Mouse (Mus musculus): Measurements from ENCODE around the gene Stfa2. TPM values are rescaled to one million over a fixed set of nuclear protein-coding genes. Genes with fewer than 3 reads are reported as not detected.
A peak's percentile ranks its signal among the peaks of the same experiment; 100 is the strongest.
"Not testable (repeated sequence)": the region's sequence is repeated elsewhere in the genome, so short reads cannot be mapped to it uniquely, and the experiment has no call there.

Stfa2 gene
- polyA plus RNA-seq (2014; fragmentation: Nextera tagmentation; extraction: Ambion mirVana) = not detected in 2 replicates

DNA sequence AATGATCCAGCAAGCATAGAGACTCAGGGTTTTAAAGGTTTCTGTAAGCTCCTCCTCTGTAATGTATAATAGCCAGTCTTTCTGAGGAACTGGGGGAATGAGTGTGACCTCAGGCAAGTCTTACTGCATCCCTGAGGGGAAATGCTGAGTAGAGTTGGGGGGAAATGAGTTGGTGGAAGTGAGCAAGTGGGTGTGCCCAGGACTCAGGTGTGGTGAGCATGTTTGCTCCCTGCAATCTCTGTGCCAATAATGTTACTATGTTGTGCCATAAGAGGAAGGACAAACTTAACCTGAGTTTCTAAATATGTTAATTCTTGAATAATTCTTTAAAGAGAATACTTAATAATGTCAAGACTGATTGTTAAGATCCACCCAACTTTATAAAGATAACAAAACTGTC is at the start of gene Stfa2:
Gene Stfa2 (minus strand): TSS at position 101 of the 400 bp plus-strand sequence.
- DNase-seq = no peak
- no peaks in the 10 kb centered on the region for H3K27me3 ChIP-seq (ENCODE audit: insufficient read depth, low read length)
- H3K9me3 ChIP-seq (ENCODE audit: low read depth, low read length) = no peaks in the 10 kb centered on the region
- no peaks in the 10 kb centered on the region for H3K4me1 ChIP-seq (ENCODE audit: insufficient read depth)
- no peak for TF ChIP-seq CTCF (IDR thresholded peaks at IDR 0.05; ENCODE audit: low read depth)
- ATAC-seq (ENCODE audit: insufficient read depth) = no peak
- no peak within 1 kb of the TSS for H3K4me3 ChIP-seq (ENCODE audit: low read depth, low read length)
- no peaks in the 10 kb centered on the region for H3K36me3 ChIP-seq (ENCODE audit: insufficient read depth)
- no peak within 1 kb of the TSS for H3K9ac ChIP-seq
- no peak within 1 kb of the TSS for H3K27ac ChIP-seq (ENCODE audit: low read depth)
- H3K4me2 ChIP-seq = no peak within 1 kb of the TSS

- H3K4me3 ChIP-seq (ENCODE audit: low read depth, low read length) = no peak within 1 kb of the TSS
- no peaks in the 10 kb centered on the region for H3K36me3 ChIP-seq (ENCODE audit: insufficient read depth)
- 73% methylated on average over 4 of the region's 4 CpGs for WGBS
- H3K4me1 ChIP-seq (ENCODE audit: insufficient read depth) = no peaks in the 10 kb centered on the region
- TF ChIP-seq CTCF (IDR thresholded peaks at IDR 0.05; ENCODE audit: low read depth) = no peak
- H3K27ac ChIP-seq (ENCODE audit: low read depth) = no peak within 1 kb of the TSS
- H3K4me2 ChIP-seq = no peak within 1 kb of the TSS
- no peak within 1 kb of the TSS for H3K9ac ChIP-seq
- ATAC-seq (ENCODE audit: insufficient read depth) (no peak), DNase-seq (no peak)
- H3K27me3 ChIP-seq (ENCODE audit: insufficient read depth, low read length) = no peaks in the 10 kb centered on the region
- no peaks in the 10 kb centered on the region for H3K9me3 ChIP-seq (ENCODE audit: low read depth, low read length)
Measured at GRCm38 (mm10) chr16:36455342-36455802, 47.1 kb upstream of the Stfa2 start, which contains the start of gene Stfa3. Stfa3 (minus strand) TSS chr16:36455392.

DNA sequence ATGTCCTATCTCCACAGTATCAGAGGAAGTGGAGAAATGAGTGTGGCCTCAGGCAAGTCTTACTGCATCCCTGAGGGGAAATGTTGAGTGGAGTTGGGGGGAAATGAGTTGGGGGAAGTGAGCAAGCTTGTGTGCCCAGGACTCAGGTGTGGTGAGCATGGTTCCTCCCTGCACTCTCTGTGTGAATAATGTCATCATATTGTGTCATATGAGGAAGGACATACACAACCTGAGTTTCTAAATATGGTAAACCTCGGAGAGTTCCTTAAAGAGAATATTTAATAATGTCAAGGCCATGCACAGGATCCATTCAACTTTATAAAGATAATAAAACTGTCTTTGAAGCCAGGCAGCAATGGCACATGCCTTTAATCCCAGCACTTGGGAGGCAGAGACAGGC is 12.7 kb upstream of the Stfa2 start:
- not testable (repeated sequence) for H3K4me3 ChIP-seq (ENCODE audit: low read depth, low read length); H3K4me1 ChIP-seq (ENCODE audit: insufficient read depth); H3K27me3 ChIP-seq (ENCODE audit: insufficient read depth, low read length); DNase-seq; H3K27ac ChIP-seq (ENCODE audit: low read depth); H3K9me3 ChIP-seq (ENCODE audit: low read depth, low read length); ATAC-seq (ENCODE audit: insufficient read depth); H3K4me2 ChIP-seq; H3K36me3 ChIP-seq (ENCODE audit: insufficient read depth); H3K9ac ChIP-seq
- WGBS = 80% methylated on average over 1 of the region's 1 CpGs

DNA sequence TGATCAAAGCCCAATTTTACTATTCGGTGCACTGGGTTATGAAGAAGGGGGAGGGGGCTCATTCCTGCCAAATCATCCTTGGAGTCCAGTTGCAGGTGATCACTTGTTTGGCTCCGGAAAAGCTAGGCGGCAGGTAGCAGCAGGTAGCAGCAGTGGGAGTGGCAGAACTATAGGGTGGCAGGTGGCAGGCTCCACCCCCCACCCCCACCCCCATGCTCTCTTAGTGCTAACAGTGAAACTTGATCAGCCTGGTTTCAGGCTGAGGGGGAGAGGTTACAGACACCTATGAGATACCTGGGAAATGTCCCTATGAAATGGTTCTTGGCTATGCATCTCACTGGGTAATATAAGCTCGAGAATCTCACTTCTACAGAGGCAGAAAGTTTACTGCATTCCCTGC is 19.2 kb downstream of the Stfa2 start:
- no peak overlapping the region for H3K4me2 ChIP-seq
- WGBS = 7% methylated on average over 4 of the region's 4 CpGs

DNA sequence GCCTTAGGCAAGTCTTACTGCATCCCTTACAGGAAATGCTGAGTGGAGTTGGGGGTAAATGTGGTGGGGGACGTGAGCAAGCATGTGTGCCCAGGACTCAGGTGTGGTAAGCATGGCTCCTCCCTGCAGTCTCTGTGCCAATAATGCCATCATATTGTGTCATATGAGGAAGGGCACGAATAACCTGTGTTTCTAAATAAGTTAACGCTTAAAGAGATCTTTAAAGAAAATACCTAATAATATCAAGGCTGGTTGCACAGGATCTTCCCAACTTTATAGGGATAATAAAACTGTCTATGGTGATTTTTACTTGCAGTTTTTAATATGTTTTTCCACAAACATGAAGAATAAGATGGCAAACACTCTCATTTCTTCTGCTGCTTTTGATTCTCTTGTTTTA is 40.6 kb downstream of the Stfa2 start, which contains the start of gene BC100530:
Gene BC100530 (minus strand): TSS at position 101 of the 400 bp plus-strand sequence.
- H3K9me3 ChIP-seq (ENCODE audit: low read depth, low read length); H3K9ac ChIP-seq; DNase-seq; H3K4me1 ChIP-seq (ENCODE audit: insufficient read depth); ATAC-seq (ENCODE audit: insufficient read depth); H3K4me3 ChIP-seq (ENCODE audit: low read depth, low read length); H3K27ac ChIP-seq (ENCODE audit: low read depth); H3K4me2 ChIP-seq; H3K36me3 ChIP-seq (ENCODE audit: insufficient read depth); H3K27me3 ChIP-seq (ENCODE audit: insufficient read depth, low read length): not testable (repeated sequence)
- 73% methylated on average over 3 of the region's 3 CpGs for WGBS

More for the DNA sequence above, 19.2 kb downstream of the Stfa2 start:
- peak; percentile 63; the same call in 1 of the 2 replicates for ATAC-seq (ENCODE audit: insufficient read depth)
- H3K9ac ChIP-seq = no peak overlapping the region
- DNase-seq = peak; percentile 10
- H3K4me1 ChIP-seq (ENCODE audit: insufficient read depth) = no peaks in the 10 kb centered on the region
- no peaks in the 10 kb centered on the region for H3K27me3 ChIP-seq (ENCODE audit: insufficient read depth, low read length)
- H3K36me3 ChIP-seq (ENCODE audit: insufficient read depth) = no peaks in the 10 kb centered on the region
- no peak overlapping the region for H3K4me3 ChIP-seq (ENCODE audit: low read depth, low read length)
- no peak for TF ChIP-seq CTCF (IDR thresholded peaks at IDR 0.05; ENCODE audit: low read depth)
- H3K9me3 ChIP-seq (ENCODE audit: low read depth, low read length) = no peaks in the 10 kb centered on the region
- H3K27ac ChIP-seq (ENCODE audit: low read depth) = no peak overlapping the region

Other genes starting within 250 kb of the Stfa2 start
- gene Gm5483, start 224.2 kb downstream of the Stfa2 start, polyA plus RNA-seq (2014; fragmentation: Nextera tagmentation; extraction: Ambion mirVana) = 0.70 and 2.7 TPM in 2 replicates
- gene Gm5416, start 198.1 kb downstream of the Stfa2 start, polyA plus RNA-seq (2014; fragmentation: Nextera tagmentation; extraction: Ambion mirVana) = not detected in 2 replicates
- 0.34 TPM in 1 of 2 replicates, not detected in the other for gene 2010005H15Rik, start 187.0 kb downstream of the Stfa2 start, polyA plus RNA-seq (2014; fragmentation: Nextera tagmentation; extraction: Ambion mirVana)
- gene Stfa1, start 131.5 kb downstream of the Stfa2 start, polyA plus RNA-seq (2014; fragmentation: Nextera tagmentation; extraction: Ambion mirVana) = 0.86 and 5.4 TPM in 2 replicates
- gene BC117090, start 74.1 kb downstream of the Stfa2 start, polyA plus RNA-seq (2014; fragmentation: Nextera tagmentation; extraction: Ambion mirVana) = not detected in 2 replicates
- gene BC100530, start 40.7 kb downstream of the Stfa2 start, polyA plus RNA-seq (2014; fragmentation: Nextera tagmentation; extraction: Ambion mirVana) = 4.2 TPM in 1 of 2 replicates, not detected in the other
- 1.5 TPM in 1 of 2 replicates, not detected in the other for gene Stfa3, start 46.9 kb upstream of the Stfa2 start, polyA plus RNA-seq (2014; fragmentation: Nextera tagmentation; extraction: Ambion mirVana)
- gene Casr, start 153.7 kb upstream of the Stfa2 start, polyA plus RNA-seq (2014; fragmentation: Nextera tagmentation; extraction: Ambion mirVana) = 0.08 TPM in 1 of 2 replicates, not detected in the other

All from lung, embryonic 14.5 days (tissue).